ENCODE assay signal across 8 mouse cellular contexts in the genomic region with DNA sequence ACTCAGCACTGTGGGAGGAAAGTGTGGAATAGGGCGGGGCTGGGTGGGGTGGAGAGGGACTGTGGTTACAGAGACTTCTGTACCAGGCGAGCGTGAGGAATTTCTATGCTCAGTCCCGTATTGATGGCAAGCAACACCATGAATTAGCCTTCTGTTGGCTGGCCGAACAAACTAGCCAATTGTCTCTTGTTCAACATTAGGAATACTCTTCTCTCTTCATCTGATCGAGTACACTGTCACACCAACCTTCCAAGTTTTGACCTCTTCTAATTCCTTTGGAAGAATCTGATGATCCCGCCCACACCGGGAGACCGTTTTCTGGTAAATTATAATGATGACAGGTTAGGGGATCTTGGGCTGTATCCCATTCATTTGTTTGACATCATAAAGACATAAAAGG. TPM values are rescaled to one million over a fixed set of nuclear protein-coding genes. Genes with fewer than 3 reads are reported as not detected.
A peak's percentile ranks its signal among the peaks of the same experiment; 100 is the strongest.
DNase-seq lines count a peak whose midpoint lies in the region; ATAC-seq and TF ChIP-seq lines count a peak whose summit lies in the region.

No protein-coding gene starts in this region.

- intact Hi-C loops in left cerebral cortex, adult 2 months (cut with DNase I), result no loop called here
- intact Hi-C loops in left cerebral cortex, postnatal 10 days (cut with DNase I), result no loop called here

- WGBS in forebrain, embryonic 15.5 days, result 26% methylated on average over 9 of the region's 9 CpGs
- WGBS in liver, embryonic 13.5 days (ENCODE audit: insufficient replicate concordance), result 5% methylated on average over 9 of the region's 9 CpGs

- 0 out of 2 replicates have a peak, but pooled peaks cover 2% of the 10 kb centered on the region for H3K36me3 ChIP-seq in forebrain, embryonic 15.5 days
- H3K36me3 ChIP-seq in liver, embryonic 13.5 days, result peaks cover 10% of the 10 kb centered on the region

- H3K9ac ChIP-seq in forebrain, embryonic 15.5 days (replicated peaks), result peak overlapping the region; percentile 69
- peak overlapping the region; percentile 78 for H3K9ac ChIP-seq in liver, embryonic 13.5 days

- H3K27ac ChIP-seq in left cerebral cortex, adult 2 months, result peak overlapping the region; percentile 88
- no peak overlapping the region for H3K27ac ChIP-seq in forebrain, embryonic 15.5 days (replicated peaks)
- H3K27ac ChIP-seq in liver, embryonic 13.5 days, result no peak overlapping the region

- H3K4me3 ChIP-seq in left cerebral cortex, adult 2 months, result peak overlapping the region; percentile 76
- H3K4me3 ChIP-seq in forebrain, embryonic 15.5 days, result peak overlapping the region; percentile 68
- peak overlapping the region; percentile 75 for H3K4me3 ChIP-seq in liver, embryonic 13.5 days (replicated peaks)

- H3K9me3 ChIP-seq in forebrain, embryonic 15.5 days, result no peaks in the 10 kb centered on the region
- H3K9me3 ChIP-seq in liver, embryonic 13.5 days (replicated peaks), result no peaks in the 10 kb centered on the region

- TF ChIP-seq CTCF in left cerebral cortex, adult 2 months (IDR thresholded peaks at IDR 0.05), result no peak

- peaks cover 15% of the 10 kb centered on the region for H3K4me1 ChIP-seq in forebrain, embryonic 15.5 days
- H3K4me1 ChIP-seq in liver, embryonic 13.5 days (replicated peaks), result peaks cover 24% of the 10 kb centered on the region

- DNase-seq in left cerebral cortex, adult 2 months (ENCODE audit: extremely low spot score in 1 of 2, low spot score in 2 of 2), result no peak
- DNase-seq in left cerebral cortex, postnatal 10 days (ENCODE audit: extremely low spot score in 1 of 2, low spot score in 2 of 2), result no peak
- DNase-seq in brain, adult 2 months (ENCODE audit: low read depth, low spot score), result peak; percentile 86
- DNase-seq in liver, embryonic 13.5 days, result no peak
- DNase-seq in c-Kit-positive CD71-positive TER-119-positive erythroid progenitor cells, embryonic 14.5 days (ENCODE audit: low spot score), result no peak
- DNase-seq in urinary bladder, adult 2 months (ENCODE audit: low spot score), result no peak

- peak; percentile 1; the same call in 1 of the 2 replicates for ATAC-seq in forebrain, embryonic 15.5 days (replicated peaks)
- no peak for ATAC-seq in liver, embryonic 13.5 days (ENCODE audit: low read depth)
- ATAC-seq in granulocyte monocyte progenitor cell, adult 5-6 weeks (replicated peaks; ENCODE audit: poor library complexity, severe bottlenecking), result no peak

- H3K4me2 ChIP-seq in forebrain, embryonic 15.5 days (replicated peaks), result peak overlapping the region; percentile 76
- H3K4me2 ChIP-seq in liver, embryonic 13.5 days, result peak overlapping the region; percentile 90

- no peaks in the 10 kb centered on the region for H3K27me3 ChIP-seq in forebrain, embryonic 15.5 days
- H3K27me3 ChIP-seq in liver, embryonic 13.5 days, result no peaks in the 10 kb centered on the region

RNA-seq across cellular contexts. Expression of a gene that starts 0.5 kb away (rescaled TPM):
- 10 to 100 TPM; 15.2 to 15.4 TPM for total RNA-seq in left cerebral cortex, adult 2 months (2021)
- 10 to 100 TPM; 15.4 to 16.8 TPM for total RNA-seq in left cerebral cortex, postnatal 10 days (2021)
- 25.5 and 27.7 TPM in 2 replicates for polyA plus RNA-seq in forebrain, embryonic 15.5 days (2015; fragmentation: Nextera tagmentation; extraction: Ambion mirVana)
- 13.6 and 17.1 TPM in 2 replicates for polyA plus RNA-seq in liver, embryonic 13.5 days (2015; fragmentation: Nextera tagmentation; extraction: Ambion mirVana)
- total RNA-seq in granulocyte monocyte progenitor cell, adult 5-6 weeks (2014; fragmentation: Nextera tagmentation), result 31.0 and 32.4 TPM in 2 replicates
- 19.2 and 27.0 TPM in 2 replicates for total RNA-seq in granulocyte monocyte progenitor cell, adult 5-6 weeks (2017)
- 16.8 and 18.0 TPM in 2 replicates for polyA plus RNA-seq in urinary bladder, adult 2 months (2012; rRNA removed)

RNA-seq across cellular contexts. Expression of a gene that starts 0.6 kb away (rescaled TPM):
- total RNA-seq in left cerebral cortex, adult 2 months (2021), result 1 to 10 TPM; 4.2 to 7.6 TPM
- total RNA-seq in left cerebral cortex, postnatal 10 days (2021), result 1 to 10 TPM; 3.2 to 3.3 TPM
- 17.2 and 19.5 TPM in 2 replicates for polyA plus RNA-seq in forebrain, embryonic 15.5 days (2015; fragmentation: Nextera tagmentation; extraction: Ambion mirVana)
- 13.3 and 13.7 TPM in 2 replicates for polyA plus RNA-seq in liver, embryonic 13.5 days (2015; fragmentation: Nextera tagmentation; extraction: Ambion mirVana)
- total RNA-seq in granulocyte monocyte progenitor cell, adult 5-6 weeks (2014; fragmentation: Nextera tagmentation), result 47.8 and 66.8 TPM in 2 replicates
- total RNA-seq in granulocyte monocyte progenitor cell, adult 5-6 weeks (2017), result 13.6 and 18.8 TPM in 2 replicates
- 41.4 and 63.0 TPM in 2 replicates for polyA plus RNA-seq in urinary bladder, adult 2 months (2012; rRNA removed)

RNA-seq across cellular contexts. Expression of a gene that starts 13.1 kb away (rescaled TPM):
- 1 to 10 TPM; 3.8 to 4.6 TPM for total RNA-seq in left cerebral cortex, adult 2 months (2021)
- total RNA-seq in left cerebral cortex, postnatal 10 days (2021), result 1 to 10 TPM; 1.9 to 2.6 TPM
- 4.3 and 5.5 TPM in 2 replicates for polyA plus RNA-seq in forebrain, embryonic 15.5 days (2015; fragmentation: Nextera tagmentation; extraction: Ambion mirVana)
- polyA plus RNA-seq in liver, embryonic 13.5 days (2015; fragmentation: Nextera tagmentation; extraction: Ambion mirVana), result 2.1 and 2.5 TPM in 2 replicates
- 7.3 and 9.3 TPM in 2 replicates for total RNA-seq in granulocyte monocyte progenitor cell, adult 5-6 weeks (2014; fragmentation: Nextera tagmentation)
- 7.3 and 11.1 TPM in 2 replicates for total RNA-seq in granulocyte monocyte progenitor cell, adult 5-6 weeks (2017)
- 7.2 and 7.7 TPM in 2 replicates for polyA plus RNA-seq in urinary bladder, adult 2 months (2012; rRNA removed)

RNA-seq across cellular contexts. Expression of a gene that starts 22.3 kb away (rescaled TPM):
- 100 to 1,000 TPM; 136 to 139 TPM for total RNA-seq in left cerebral cortex, adult 2 months (2021)
- total RNA-seq in left cerebral cortex, postnatal 10 days (2021), result 100 to 1,000 TPM; 173 to 197 TPM
- 481 and 490 TPM in 2 replicates for polyA plus RNA-seq in forebrain, embryonic 15.5 days (2015; fragmentation: Nextera tagmentation; extraction: Ambion mirVana)
- polyA plus RNA-seq in liver, embryonic 13.5 days (2015; fragmentation: Nextera tagmentation; extraction: Ambion mirVana), result 994 and 1,129 TPM in 2 replicates
- 255 and 303 TPM in 2 replicates for total RNA-seq in granulocyte monocyte progenitor cell, adult 5-6 weeks (2014; fragmentation: Nextera tagmentation)
- total RNA-seq in granulocyte monocyte progenitor cell, adult 5-6 weeks (2017), result 264 and 283 TPM in 2 replicates
- 456 and 471 TPM in 2 replicates for polyA plus RNA-seq in urinary bladder, adult 2 months (2012; rRNA removed)

RNA-seq across cellular contexts. Expression of a gene that starts 56.2 kb away (rescaled TPM):
- total RNA-seq in left cerebral cortex, adult 2 months (2021), result 100 to 1,000 TPM; 376 to 408 TPM
- total RNA-seq in left cerebral cortex, postnatal 10 days (2021), result 100 to 1,000 TPM; 594 to 625 TPM
- polyA plus RNA-seq in forebrain, embryonic 15.5 days (2015; fragmentation: Nextera tagmentation; extraction: Ambion mirVana), result 775 and 779 TPM in 2 replicates
- polyA plus RNA-seq in liver, embryonic 13.5 days (2015; fragmentation: Nextera tagmentation; extraction: Ambion mirVana), result 273 and 281 TPM in 2 replicates
- total RNA-seq in granulocyte monocyte progenitor cell, adult 5-6 weeks (2014; fragmentation: Nextera tagmentation), result 398 and 454 TPM in 2 replicates
- 580 and 694 TPM in 2 replicates for total RNA-seq in granulocyte monocyte progenitor cell, adult 5-6 weeks (2017)
- 520 and 554 TPM in 2 replicates for polyA plus RNA-seq in urinary bladder, adult 2 months (2012; rRNA removed)
